Mouse (Mus musculus) hindbrain, embryonic 15.5 days (tissue): Measurements from ENCODE around the gene 0610010K14Rik. TPM values are rescaled to one million over a fixed set of nuclear protein-coding genes. Genes with fewer than 3 reads are reported as not detected.

ENCODE experiments used
- ATAC-seq: fragments of 200-750 bp; cut with Nextera tagmentation; 2 replicates; pipeline ENCODE4 v1.8.0; 2017; ENCODE audit warnings: low read depth, moderate number of reproducible peaks, moderate TSS enrichment; ENCODE audit not compliant: low FRiP score
- H3K27ac ChIP-seq: fragments of 300-500 bp; sonication (generic); replicated peaks from 2 replicates; pipeline ENCODE4 v1.5.1; 2015; ENCODE audit warnings: mild to moderate bottlenecking, inconsistent platforms
- H3K27me3 ChIP-seq: fragments of 300-500 bp; sonication (generic); 2 replicates; pipeline ENCODE4 v1.6.1; 2015; ENCODE audit warnings: control low read depth, inconsistent platforms
- H3K36me3 ChIP-seq: fragments of 300-500 bp; sonication (generic); 2 replicates; pipeline ENCODE4 v1.6.1; 2015; ENCODE audit warnings: control low read depth, inconsistent platforms
- H3K4me1 ChIP-seq: fragments of 300-500 bp; sonication (generic); replicated peaks from 2 replicates; pipeline ENCODE4 v1.6.1; 2015; ENCODE audit warnings: control low read depth, inconsistent platforms
- H3K4me2 ChIP-seq: fragments of 300-500 bp; sonication (generic); 2 replicates; pipeline ENCODE4 v1.6.1; 2015; ENCODE audit warnings: moderate library complexity, mild to moderate bottlenecking, inconsistent platforms
- H3K4me3 ChIP-seq: fragments of 300-500 bp; sonication (generic); 2 replicates; pipeline ENCODE4 v1.5.1; 2015; ENCODE audit warnings: mild to moderate bottlenecking, inconsistent platforms
- H3K9ac ChIP-seq: fragments of 300-500 bp; sonication (generic); 2 replicates; pipeline ENCODE4 v1.6.1; 2015; ENCODE audit warnings: inconsistent platforms
- H3K9me3 ChIP-seq: fragments of 300-500 bp; sonication (generic); 2 replicates; pipeline ENCODE4 v1.6.1; 2016; ENCODE audit warnings: control low read depth, inconsistent platforms
- whole genome bisulfite sequencing: fragments of 180-500 bp; shearing (Covaris S2); methylation state at CpG from one replicate; pipeline ENCODE4 v1.1.7; 2015; 5-methylcytosine and 5-hydroxymethylcytosine counted together
- polyA plus RNA-seq: library from polyadenylated mRNA; unstranded; fragments of >200 nt; fragmentation: Nextera tagmentation; extraction: Ambion mirVana; gene quantifications from 2 replicates; pipeline ENCODE4 v1.2.1, GENCODE M21; 2015

The 0610010K14Rik gene
- polyA plus RNA-seq, 1 experiment from 2014 or later = 175 TPM

DNA sequence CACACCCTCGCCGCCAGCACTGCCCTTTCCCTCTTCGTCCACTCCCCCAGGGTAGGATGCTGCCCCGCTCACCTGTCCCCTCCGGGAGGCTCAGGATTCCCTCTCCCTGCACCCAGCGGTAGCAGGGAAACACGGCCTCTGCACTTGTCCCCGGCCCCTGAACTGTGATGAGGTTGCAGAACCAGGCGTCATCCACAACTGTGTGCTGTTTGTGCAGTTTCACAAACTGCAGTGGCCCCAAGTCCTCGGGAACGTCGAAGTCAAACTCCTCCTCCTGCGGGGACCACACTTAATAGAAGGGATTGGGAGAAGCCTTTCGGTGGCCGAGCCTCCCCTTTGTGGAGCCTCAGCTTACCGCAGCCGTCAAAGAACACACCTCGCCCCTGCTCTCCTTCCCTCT is 16.6 kb upstream of the 0610010K14Rik start:
- H3K9me3 ChIP-seq = no peaks in the 10 kb centered on the region
- peaks cover 9% of the 10 kb centered on the region; the same call in 1 of the 2 replicates for H3K4me1 ChIP-seq
- peak overlapping the region; percentile 19; the same call in 1 of the 2 replicates for H3K4me3 ChIP-seq
- no peak overlapping the region for H3K9ac ChIP-seq
- H3K27ac ChIP-seq = no peak overlapping the region
- peaks cover 48% of the 10 kb centered on the region for H3K27me3 ChIP-seq
- no peak for ATAC-seq
- peak overlapping the region; percentile 51 for H3K4me2 ChIP-seq
- H3K36me3 ChIP-seq = no peaks in the 10 kb centered on the region
- 5% methylated on average over 18 of the region's 18 CpGs for WGBS

- ATAC-seq = no peak
- no peak overlapping the region for H3K4me2 ChIP-seq
- H3K4me1 ChIP-seq = peaks cover 9% of the 10 kb centered on the region; the same call in 1 of the 2 replicates
- no peaks in the 10 kb centered on the region for H3K36me3 ChIP-seq
- no peak overlapping the region for H3K4me3 ChIP-seq
- H3K9me3 ChIP-seq = no peaks in the 10 kb centered on the region
- no peak overlapping the region for H3K27ac ChIP-seq
- H3K27me3 ChIP-seq = peaks cover 48% of the 10 kb centered on the region
- WGBS = 80% methylated on average over 8 of the region's 8 CpGs
- no peak overlapping the region for H3K9ac ChIP-seq
Observed at GRCm38 (mm10) chr11:70251853-70252252, 14.1 kb upstream of the 0610010K14Rik start.

GRCm38 (mm10) chr11:70250150-70250549 is 12.4 kb upstream of the 0610010K14Rik start:
- Histone ChIP-seq H3K9me3 (no peaks in the 10 kb centered on the region), H3K4me3 (no peak overlapping the region), H3K27me3 (peaks cover 40% of the 10 kb centered on the region), H3K36me3 (no peaks in the 10 kb centered on the region), H3K4me1 (peaks cover 7% of the 10 kb centered on the region; the same call in 1 of the 2 replicates), H3K9ac (no peak overlapping the region), H3K4me2 (no peak overlapping the region), H3K27ac (no peak overlapping the region)
- WGBS = 81% methylated on average over 11 of the region's 11 CpGs
- ATAC-seq = no peak

DNA sequence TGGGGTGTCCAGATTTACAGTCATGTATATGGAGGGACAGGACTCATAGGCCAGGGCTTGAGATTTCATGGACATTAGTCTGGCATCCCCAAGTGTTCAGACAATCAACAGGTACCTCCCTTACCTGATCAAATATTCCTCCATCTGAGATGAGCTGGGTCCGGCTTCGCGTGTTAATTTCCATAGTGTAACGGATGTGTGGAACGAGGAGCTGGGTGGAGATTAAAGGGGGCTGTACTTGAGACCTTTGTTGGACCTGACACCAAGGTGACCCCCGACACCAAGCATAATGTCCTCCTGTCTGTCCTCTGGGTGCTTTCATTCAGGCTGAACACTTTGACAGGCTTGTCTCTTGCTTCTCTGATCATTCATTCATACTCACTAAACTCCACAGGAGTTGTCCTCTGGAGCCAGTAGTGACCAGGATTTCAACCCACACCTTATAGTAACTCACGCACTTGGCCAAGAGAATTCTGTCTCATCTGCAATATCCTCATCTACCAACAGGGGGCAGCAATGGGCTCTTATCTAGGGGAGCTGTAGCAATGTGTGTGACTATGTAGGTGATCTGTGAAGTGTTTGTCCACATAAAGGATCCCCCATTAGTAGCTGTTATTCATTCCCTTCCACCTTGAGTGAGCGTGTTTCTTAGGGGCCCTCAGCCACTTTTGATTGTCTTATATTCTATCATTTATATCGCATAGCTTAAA is 9.6 kb upstream of the 0610010K14Rik start:
- 53% methylated on average over 9 of the region's 9 CpGs for WGBS
- Histone ChIP-seq H3K4me1 (no peaks in the 10 kb centered on the region), H3K36me3 (no peaks in the 10 kb centered on the region), H3K9me3 (no peaks in the 10 kb centered on the region), H3K4me3 (no peak overlapping the region), H3K4me2 (no peak overlapping the region), H3K9ac (no peak overlapping the region), H3K27me3 (peaks cover 17% of the 10 kb centered on the region), H3K27ac (no peak overlapping the region)
- no peak for ATAC-seq

DNA sequence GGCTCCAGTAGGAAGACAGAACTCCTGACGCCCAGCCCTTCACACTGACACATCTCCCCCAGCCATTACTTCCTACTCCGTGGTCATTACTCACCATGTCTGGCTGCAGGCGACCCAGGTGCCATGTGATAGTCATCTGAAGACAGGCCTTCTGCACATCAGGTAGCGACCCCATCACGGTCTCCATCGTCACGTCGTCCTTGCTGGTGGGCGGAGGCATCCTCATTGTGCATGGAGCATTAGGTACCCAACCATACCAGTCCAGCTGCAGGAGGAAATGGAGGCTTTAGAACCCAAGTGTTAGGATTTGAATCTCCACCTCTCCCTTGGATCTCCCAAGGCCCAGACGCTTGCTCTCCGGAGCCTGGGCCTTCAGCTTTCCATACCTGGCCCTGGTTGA is 4.9 kb upstream of the 0610010K14Rik start:
- no peaks in the 10 kb centered on the region for H3K9me3 ChIP-seq
- H3K4me1 ChIP-seq = peaks cover 19% of the 10 kb centered on the region
- no peak overlapping the region for H3K9ac ChIP-seq
- H3K4me3 ChIP-seq = no peak overlapping the region
- 75% methylated on average over 11 of the region's 11 CpGs for WGBS
- H3K4me2 ChIP-seq = no peak overlapping the region
- H3K27me3 ChIP-seq = 0 out of 2 replicates have a peak, but pooled peaks cover 8% of the 10 kb centered on the region
- ATAC-seq = no peak
- no peak overlapping the region for H3K27ac ChIP-seq
- H3K36me3 ChIP-seq = no peaks in the 10 kb centered on the region

- H3K4me3 ChIP-seq = peak within 1 kb of the TSS; percentile 92
- peak within 1 kb of the TSS; percentile 98 for H3K9ac ChIP-seq
- H3K27ac ChIP-seq = peak within 1 kb of the TSS; percentile 96
- H3K4me1 ChIP-seq = peaks cover 33% of the 10 kb centered on the region
- ATAC-seq = peak; percentile 50
- peak within 1 kb of the TSS; percentile 95 for H3K4me2 ChIP-seq
- H3K36me3 ChIP-seq = peaks cover 12% of the 10 kb centered on the region
- no peaks in the 10 kb centered on the region for H3K9me3 ChIP-seq
- WGBS = under 1% methylated on average over 32 of the region's 35 CpGs
- 0 out of 2 replicates have a peak, but pooled peaks cover 5% of the 10 kb centered on the region for H3K27me3 ChIP-seq
Observed at GRCm38 (mm10) chr11:70239541-70240279, 2.0 kb upstream of the 0610010K14Rik start, which contains the start of the genes Gm21988 and Rnasek. Gm21988 (minus strand) TSS chr11:70239830. Rnasek (minus strand) TSS chr11:70239842.

GRCm38 (mm10) chr11:70238591-70239440 is 1.1 kb upstream of the 0610010K14Rik start:
- 16% methylated on average over 23 of the region's 23 CpGs for WGBS

GRCm38 (mm10) chr11:70236717-70237116 is 997 bp downstream of the 0610010K14Rik start:
- H3K4me2 ChIP-seq = peak overlapping the region; percentile 95
- ATAC-seq = no peak

More at GRCm38 (mm10) chr11:70238591-70239440, 1.1 kb upstream of the 0610010K14Rik start:
- Histone ChIP-seq H3K4me2 (peak overlapping the region; percentile 95), H3K27me3 (0 out of 2 replicates have a peak, but pooled peaks cover under 1% of the 10 kb centered on the region), H3K4me1 (peaks cover 33% of the 10 kb centered on the region), H3K4me3 (peak overlapping the region; percentile 92), H3K9me3 (no peaks in the 10 kb centered on the region), H3K36me3 (peaks cover 13% of the 10 kb centered on the region), H3K9ac (peak overlapping the region; percentile 98), H3K27ac (peak overlapping the region; percentile 96)
- ATAC-seq = no peak

DNA sequence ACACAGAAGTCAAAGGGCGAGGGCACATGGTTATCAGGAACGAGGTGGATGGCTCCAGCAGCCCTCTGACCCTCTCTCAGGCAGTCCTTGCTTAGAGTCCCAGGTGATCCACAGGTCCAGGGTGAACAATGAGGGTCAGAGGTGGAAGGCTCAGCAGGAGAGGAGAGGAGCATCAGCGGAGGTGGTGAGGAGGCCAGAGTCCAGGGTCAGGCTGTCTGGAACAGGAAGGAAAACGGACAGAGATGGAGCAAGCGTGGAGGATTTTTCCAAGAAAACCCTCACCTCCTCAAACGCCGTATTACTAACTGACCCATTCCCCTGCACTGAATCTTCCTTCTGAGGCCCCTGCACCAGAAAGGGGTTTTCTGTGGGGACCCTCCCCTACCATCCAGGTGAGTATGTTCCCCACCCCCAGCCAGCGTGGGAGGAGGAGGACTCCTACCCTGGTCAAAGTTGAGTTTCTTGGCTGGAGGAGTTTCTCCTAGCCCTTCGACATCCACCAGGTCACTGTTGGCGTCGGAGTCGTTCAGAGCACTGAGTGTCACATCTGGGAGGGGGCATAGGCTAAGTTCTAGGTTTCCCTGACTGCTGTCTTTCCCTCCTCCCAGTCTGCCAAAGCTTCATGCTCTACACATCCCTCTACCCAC is 2.3 kb downstream of the 0610010K14Rik start:
- H3K36me3 ChIP-seq = peaks cover 13% of the 10 kb centered on the region
- H3K27me3 ChIP-seq = peaks cover 10% of the 10 kb centered on the region
- H3K4me1 ChIP-seq = peaks cover 37% of the 10 kb centered on the region
- H3K27ac ChIP-seq = no peak overlapping the region
- ATAC-seq = no peak
- H3K9ac ChIP-seq = no peak overlapping the region
- 87% methylated on average over 12 of the region's 12 CpGs for WGBS
- no peak overlapping the region for H3K4me3 ChIP-seq
- no peak overlapping the region for H3K4me2 ChIP-seq
- no peaks in the 10 kb centered on the region for H3K9me3 ChIP-seq

More at GRCm38 (mm10) chr11:70236717-70237116, 997 bp downstream of the 0610010K14Rik start:
- H3K27me3 ChIP-seq = no peaks in the 10 kb centered on the region
- H3K36me3 ChIP-seq = peaks cover 13% of the 10 kb centered on the region
- H3K4me1 ChIP-seq = peaks cover 38% of the 10 kb centered on the region
- H3K27ac ChIP-seq = peak overlapping the region; percentile 96
- H3K9ac ChIP-seq = peak overlapping the region; percentile 98
- peak overlapping the region; percentile 92 for H3K4me3 ChIP-seq
- no peaks in the 10 kb centered on the region for H3K9me3 ChIP-seq
- WGBS = 26% methylated on average over 7 of the region's 7 CpGs

DNA sequence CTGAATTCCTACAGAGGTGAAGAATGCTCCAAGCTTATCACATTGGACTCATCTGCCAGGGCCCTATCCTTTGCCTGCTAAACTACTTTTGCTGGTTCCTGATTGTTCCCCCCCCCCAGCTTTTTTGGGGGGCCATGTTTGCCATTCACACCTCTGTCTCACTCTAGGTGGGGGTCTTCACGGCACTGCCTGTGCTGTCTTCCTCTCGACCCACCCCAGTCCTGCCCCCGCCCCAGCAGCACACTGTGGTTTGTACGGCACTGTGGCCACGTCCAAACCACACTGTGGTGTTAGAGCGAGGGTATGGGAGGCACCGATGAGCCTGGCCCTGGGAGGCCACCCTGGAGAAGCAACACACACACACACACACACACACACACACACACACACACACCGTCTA is 3.2 kb downstream of the 0610010K14Rik start:
- 91% methylated on average over 8 of the region's 8 CpGs for WGBS
- ATAC-seq = no peak
- peaks cover 19% of the 10 kb centered on the region for H3K27me3 ChIP-seq
- no peak overlapping the region for H3K27ac ChIP-seq
- no peak overlapping the region for H3K4me2 ChIP-seq
- H3K36me3 ChIP-seq = peaks cover 13% of the 10 kb centered on the region
- peaks cover 43% of the 10 kb centered on the region for H3K4me1 ChIP-seq
- no peak overlapping the region for H3K4me3 ChIP-seq
- H3K9me3 ChIP-seq = no peaks in the 10 kb centered on the region
- H3K9ac ChIP-seq = no peak overlapping the region

GRCm38 (mm10) chr11:70234037-70234436 is 3.7 kb downstream of the 0610010K14Rik start:
- H3K4me2 ChIP-seq = no peak overlapping the region
- H3K36me3 ChIP-seq = peaks cover 13% of the 10 kb centered on the region
- H3K9me3 ChIP-seq = no peaks in the 10 kb centered on the region
- ATAC-seq = no peak
- no peak overlapping the region for H3K4me3 ChIP-seq
- H3K4me1 ChIP-seq = peaks cover 45% of the 10 kb centered on the region
- no peak overlapping the region for H3K9ac ChIP-seq
- no peak overlapping the region for H3K27ac ChIP-seq
- peaks cover 23% of the 10 kb centered on the region for H3K27me3 ChIP-seq
- WGBS = 66% methylated on average over 5 of the region's 5 CpGs
